Mouse (Mus musculus) limb, embryonic 14.5 days (tissue): ENCODE measurements around the gene Rcan2. TPM values are rescaled to one million over a fixed set of nuclear protein-coding genes. Genes with fewer than 3 reads are reported as not detected.

Experiments used
- ATAC-seq: fragments of 200-750 bp; cut with Nextera tagmentation; 2 replicates; pipeline ENCODE4 v1.8.0; 2017; ENCODE audit warnings: low read depth, moderate number of reproducible peaks, moderate TSS enrichment; ENCODE audit not compliant: low FRiP score
- DNase-seq: peaks from one replicate; pipeline ENCODE4 v3.0.0-alpha.2; 2015; ENCODE audit warnings: low spot score
- H3K27ac ChIP-seq: fragments of 300-500 bp; sonication (generic); replicated peaks from 2 replicates; pipeline ENCODE4 v1.5.1; 2014; ENCODE audit warnings: low read depth, mild to moderate bottlenecking, low read length, moderate library complexity, mixed read lengths
- H3K27me3 ChIP-seq: fragments of 300-500 bp; sonication (generic); 2 replicates; pipeline ENCODE4 v1.6.1; 2014; ENCODE audit warnings: low read length, mixed read lengths; ENCODE audit not compliant: control insufficient read depth, insufficient read depth
- H3K36me3 ChIP-seq: fragments of 300-500 bp; sonication (generic); 2 replicates; pipeline ENCODE4 v1.6.1; 2014; ENCODE audit warnings: mild to moderate bottlenecking, low read length, moderate library complexity, mixed read lengths; ENCODE audit not compliant: control insufficient read depth, insufficient read depth
- H3K4me1 ChIP-seq: fragments of 300-500 bp; sonication (generic); 2 replicates; pipeline ENCODE4 v1.6.1; 2014; ENCODE audit warnings: antibody characterized with exemption, low read length, mixed read lengths; ENCODE audit not compliant: control insufficient read depth, insufficient read depth
- H3K4me2 ChIP-seq: fragments of 300-500 bp; sonication (generic); replicated peaks from 2 replicates; pipeline ENCODE4 v1.6.1; 2014; ENCODE audit warnings: low read depth, mild to moderate bottlenecking, low read length, moderate library complexity; ENCODE audit not compliant: severe bottlenecking
- H3K4me3 ChIP-seq: fragments of 300-500 bp; sonication (generic); replicated peaks from 2 replicates; pipeline ENCODE4 v1.5.1; 2014; ENCODE audit warnings: low read length
- H3K9ac ChIP-seq: fragments of 300-500 bp; sonication (generic); 2 replicates; pipeline ENCODE4 v1.6.1; 2014; ENCODE audit warnings: mild to moderate bottlenecking, low read depth, low read length, moderate library complexity; ENCODE audit not compliant: severe bottlenecking
- H3K9me3 ChIP-seq: fragments of 300-500 bp; sonication (generic); 2 replicates; pipeline ENCODE4 v1.6.1; 2016; ENCODE audit warnings: low read length; ENCODE audit not compliant: control insufficient read depth
- POLR2A ChIP-seq: fragments of 200-500 bp; IDR thresholded peaks from 2 replicates; pipeline ENCODE4 v1.8.0; 2012; ENCODE audit warnings: inconsistent platforms, mild to moderate bottlenecking, moderate library complexity, borderline replicate concordance; ENCODE audit not compliant: insufficient read depth, insufficient read length; ENCODE audit errors: extremely low read depth
- WGBS: fragments of 180-500 bp; shearing (Covaris S2); extraction: QIAGEN DNeasy Blood & Tissue Kit; methylation state at CpG from one replicate; pipeline ENCODE4 v1.1.7; 2014; 5-methylcytosine and 5-hydroxymethylcytosine counted together
- polyA plus RNA-seq, 2 experiments: library from polyadenylated mRNA; depleted of rRNA in 1 of 2; stranded (reverse) in 1 of 2; unstranded in 1 of 2; fragments of >200 nt; fragmentation: Nextera tagmentation in 1 of 2; extraction: Ambion mirVana in 1 of 2; gene quantifications; 2 replicates each; pipeline versions ENCODE4 v1.2.1 to v1.2.3; 2012 to 2014

Gene Rcan2
- polyA plus RNA-seq, 2 experiments = 2.5 to 3.3 TPM

DNA sequence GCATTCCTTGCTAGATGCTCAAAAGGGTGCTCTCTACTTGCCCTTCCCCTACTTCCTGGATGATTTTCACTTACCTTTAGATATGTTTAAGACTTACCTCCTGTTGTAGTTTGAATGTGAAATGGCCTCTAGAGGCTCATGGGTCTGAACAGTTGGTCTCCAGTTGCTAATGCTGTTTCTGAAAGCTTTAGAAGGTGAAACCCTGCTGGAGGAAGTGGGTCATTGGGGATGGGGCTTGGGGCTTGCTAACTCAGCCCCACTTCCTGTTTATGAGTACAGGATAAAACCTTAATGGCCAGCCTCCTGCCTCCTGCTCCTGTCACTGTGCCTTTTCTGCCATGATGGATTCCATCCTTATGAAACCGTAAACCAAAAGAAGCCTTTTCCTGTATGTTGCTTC is 181.4 kb downstream of the Rcan2 start:
- no peak overlapping the region for H3K9ac ChIP-seq
- DNase-seq (no peak), ATAC-seq (no peak)
- H3K36me3 ChIP-seq = no peaks in the 10 kb centered on the region
- no peak for TF ChIP-seq POLR2A
- H3K4me2 ChIP-seq = no peak overlapping the region
- no peaks in the 10 kb centered on the region for H3K27me3 ChIP-seq
- H3K27ac ChIP-seq = no peak overlapping the region
- H3K9me3 ChIP-seq = no peaks in the 10 kb centered on the region
- 86% methylated on average over 1 of the region's 1 CpGs for WGBS
- no peaks in the 10 kb centered on the region for H3K4me1 ChIP-seq
- no peak overlapping the region for H3K4me3 ChIP-seq

DNA sequence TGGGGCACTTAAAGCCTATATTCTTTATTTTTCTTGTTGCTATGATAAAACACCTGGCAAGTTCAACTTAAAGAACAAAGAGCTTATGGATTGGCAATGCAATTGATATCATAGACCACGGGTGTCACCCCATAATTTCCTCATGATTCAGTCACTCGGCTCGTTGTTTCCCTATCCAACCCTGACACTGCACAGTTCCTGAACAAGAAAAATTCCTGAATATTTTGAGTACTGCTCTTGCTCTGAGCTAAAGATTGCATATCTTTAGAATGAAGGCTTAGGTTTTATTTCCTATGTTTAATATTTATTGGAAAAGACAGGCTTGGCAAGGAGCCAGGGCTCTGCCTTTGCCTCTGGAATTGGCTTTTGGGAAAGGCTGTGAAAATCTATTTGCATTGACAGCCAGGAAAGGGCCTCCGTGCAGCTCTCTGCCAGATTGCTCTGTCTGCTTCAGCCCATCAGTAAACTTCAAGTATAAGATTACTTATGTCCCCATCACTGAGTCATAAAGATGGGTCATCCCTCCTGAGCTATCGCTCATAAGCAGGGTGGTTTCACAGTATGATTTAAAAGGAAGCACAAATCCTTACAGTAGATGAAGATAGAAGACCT is 188.3 kb downstream of the Rcan2 start:
- no peak for TF ChIP-seq POLR2A
- no peaks in the 10 kb centered on the region for H3K36me3 ChIP-seq
- peaks cover 9% of the 10 kb centered on the region for H3K4me1 ChIP-seq
- no peaks in the 10 kb centered on the region for H3K9me3 ChIP-seq
- H3K4me2 ChIP-seq = no peak overlapping the region
- DNase-seq = peak; percentile 73
- ATAC-seq = no peak
- WGBS = 32% methylated on average over 5 of the region's 5 CpGs
- H3K9ac ChIP-seq = no peak overlapping the region
- no peak overlapping the region for H3K4me3 ChIP-seq
- H3K27me3 ChIP-seq = no peaks in the 10 kb centered on the region
- no peak overlapping the region for H3K27ac ChIP-seq

DNA sequence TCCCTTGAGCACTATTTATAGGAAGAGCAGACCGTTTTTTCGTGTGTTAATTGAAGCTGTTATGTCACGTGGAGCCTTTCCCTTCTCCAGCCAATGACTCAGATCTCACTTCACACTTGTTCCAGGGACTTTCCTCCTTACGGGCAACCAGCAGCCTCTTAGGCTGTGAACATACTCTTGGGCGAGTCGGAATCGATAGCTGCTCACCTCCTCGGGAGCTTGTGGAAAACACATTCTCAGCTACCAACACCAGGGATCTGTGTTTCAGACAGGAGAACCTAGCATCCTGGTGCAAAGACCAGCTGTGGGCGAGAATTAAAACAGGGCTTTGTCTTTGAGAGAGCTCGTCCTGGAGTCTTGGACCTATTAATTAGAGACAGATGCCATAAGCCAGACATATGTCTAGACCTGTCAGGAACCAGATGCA is 189.8 kb downstream of the Rcan2 start:
- Histone ChIP-seq H3K9ac (no peak overlapping the region), H3K27me3 (no peaks in the 10 kb centered on the region), H3K4me2 (no peak overlapping the region), H3K36me3 (no peaks in the 10 kb centered on the region), H3K27ac (peak overlapping the region; percentile 35), H3K4me3 (no peak overlapping the region), H3K9me3 (no peaks in the 10 kb centered on the region), H3K4me1 (peaks cover 9% of the 10 kb centered on the region)
- WGBS = 9% methylated on average over 10 of the region's 10 CpGs
- ATAC-seq = peak; percentile 47; the same call in 1 of the 2 replicates
- TF ChIP-seq POLR2A = no peak
- DNase-seq = peak; percentile 13

DNA sequence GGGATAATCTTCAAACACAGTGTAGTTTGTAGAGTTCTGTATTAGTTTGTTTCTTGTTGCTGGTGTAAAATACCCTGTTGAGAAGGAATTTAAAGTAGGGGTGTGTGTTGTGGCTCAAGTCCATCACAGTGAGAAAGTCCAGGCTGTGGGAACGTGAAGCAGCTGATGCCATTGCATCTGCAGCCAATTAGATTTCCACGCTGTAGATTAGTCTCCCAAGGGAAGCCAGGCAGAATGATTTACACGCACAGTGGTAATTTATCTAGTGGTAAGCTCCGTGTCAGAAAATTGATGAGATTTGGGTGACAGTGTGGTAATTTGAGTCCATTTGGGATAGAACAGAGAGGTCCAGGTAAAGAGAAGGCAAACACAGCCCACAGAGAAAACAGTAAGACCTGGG is 192.9 kb downstream of the Rcan2 start:
- DNase-seq = no peak
- no peaks in the 10 kb centered on the region for H3K9me3 ChIP-seq
- no peak overlapping the region for H3K4me2 ChIP-seq
- peaks cover 9% of the 10 kb centered on the region for H3K4me1 ChIP-seq
- H3K27me3 ChIP-seq = no peaks in the 10 kb centered on the region
- H3K4me3 ChIP-seq = no peak overlapping the region
- H3K9ac ChIP-seq = no peak overlapping the region
- H3K27ac ChIP-seq = no peak overlapping the region
- WGBS = 14% methylated on average over 4 of the region's 4 CpGs
- TF ChIP-seq POLR2A = no peak
- no peak for ATAC-seq
- H3K36me3 ChIP-seq = no peaks in the 10 kb centered on the region

- H3K36me3 ChIP-seq = no peaks in the 10 kb centered on the region
- no peak overlapping the region for H3K27ac ChIP-seq
- H3K27me3 ChIP-seq = no peaks in the 10 kb centered on the region
- no peak for TF ChIP-seq POLR2A
- DNase-seq = no peak
- no peaks in the 10 kb centered on the region for H3K4me1 ChIP-seq
- 88% methylated on average over 7 of the region's 7 CpGs for WGBS
- H3K9ac ChIP-seq = no peak overlapping the region
- H3K4me2 ChIP-seq = no peak overlapping the region
- H3K4me3 ChIP-seq = no peak overlapping the region
- no peaks in the 10 kb centered on the region for H3K9me3 ChIP-seq
- no peak for ATAC-seq
These were observed 196.4 kb downstream of the Rcan2 start for GRCm38 (mm10) chr17:43997514-43997913.
